Mouse (Mus musculus) kidney, postnatal 0 days (tissue): Measurements from ENCODE around the gene Igfn1. TPM values are rescaled to one million over a fixed set of nuclear protein-coding genes. Genes with fewer than 3 reads are reported as not detected.

Source experiments
- ATAC-seq: fragments of 200-750 bp; cut with Nextera tagmentation; replicated peaks from 2 replicates; pipeline ENCODE4 v1.8.0; 2017; ENCODE audit warnings: low read depth, moderate number of reproducible peaks, moderate TSS enrichment, moderate library complexity; ENCODE audit not compliant: low FRiP score
- DNase-seq: peaks from one replicate; pipeline ENCODE4 v3.0.0-alpha.2; 2016; ENCODE audit warnings: low spot score
- H3K27ac ChIP-seq: fragments of 300-500 bp; sonication (generic); 2 replicates; pipeline ENCODE4 v1.5.1; 2014; ENCODE audit warnings: mild to moderate bottlenecking
- H3K27me3 ChIP-seq: fragments of 300-500 bp; sonication (generic); 2 replicates; pipeline ENCODE4 v1.6.1; 2014; ENCODE audit warnings: low read length, mixed read lengths; ENCODE audit not compliant: insufficient read depth
- H3K36me3 ChIP-seq: fragments of 300-500 bp; sonication (generic); 2 replicates; pipeline ENCODE4 v1.6.1; 2014; ENCODE audit warnings: low read length, mixed read lengths; ENCODE audit not compliant: insufficient read depth
- H3K4me1 ChIP-seq: fragments of 300-500 bp; sonication (generic); replicated peaks from 2 replicates; pipeline ENCODE4 v1.6.1; 2014; ENCODE audit warnings: antibody characterized with exemption, low read length, mixed read lengths; ENCODE audit not compliant: insufficient read depth
- H3K4me2 ChIP-seq: fragments of 300-500 bp; sonication (generic); 2 replicates; pipeline ENCODE4 v1.6.1; 2014; ENCODE audit warnings: mild to moderate bottlenecking, low read length, moderate library complexity, mixed read lengths
- H3K4me3 ChIP-seq: fragments of 300-500 bp; sonication (generic); replicated peaks from 2 replicates; pipeline ENCODE4 v1.5.1; 2014; ENCODE audit warnings: low read depth, low read length
- H3K9ac ChIP-seq: fragments of 300-500 bp; sonication (generic); 2 replicates; pipeline ENCODE4 v1.6.1; 2014; ENCODE audit warnings: low read depth, low read length
- H3K9me3 ChIP-seq: fragments of 300-500 bp; sonication (generic); replicated peaks from 2 replicates; pipeline ENCODE4 v1.6.1; 2016; ENCODE audit warnings: low read length, inconsistent platforms, mixed read lengths
- CTCF ChIP-seq: IDR thresholded peaks from 2 replicates; pipeline ENCODE4 v1.5.1; 2016; ENCODE audit warnings: antibody characterized with exemption, low read depth, mild to moderate bottlenecking, moderate library complexity
- WGBS: fragments of 180-500 bp; shearing (Covaris S2); extraction: QIAGEN DNeasy Blood & Tissue Kit; methylation state at CpG from one replicate; pipeline ENCODE4 v1.1.7; 2014; 5-methylcytosine and 5-hydroxymethylcytosine counted together
- polyA plus RNA-seq: library from polyadenylated mRNA; unstranded; fragments of >200 nt; fragmentation: Nextera tagmentation; extraction: Ambion mirVana; gene quantifications from 2 replicates; pipeline ENCODE4 v1.2.1, GENCODE M21; 2015

Igfn1 gene
- polyA plus RNA-seq, 1 experiment from 2014 or later, result 0.25 TPM

GRCm38 (mm10) chr1:135929876-135930275 lies 76.3 kb downstream of the Igfn1 start:
- no peaks in the 10 kb centered on the region for H3K4me1 ChIP-seq
- TF ChIP-seq CTCF, result no peak
- no peaks in the 10 kb centered on the region for H3K27me3 ChIP-seq
- WGBS, result 61% methylated on average over 3 of the region's 3 CpGs
- no peaks in the 10 kb centered on the region for H3K36me3 ChIP-seq
- no peak for DNase-seq
- no peak overlapping the region for H3K27ac ChIP-seq
- H3K9me3 ChIP-seq, result no peaks in the 10 kb centered on the region
- no peak overlapping the region for H3K9ac ChIP-seq
- ATAC-seq, result no peak
- H3K4me2 ChIP-seq, result no peak overlapping the region
- H3K4me3 ChIP-seq, result no peak overlapping the region

GRCm38 (mm10) chr1:135925848-135926247 lies 80.3 kb downstream of the Igfn1 start:
- no peaks in the 10 kb centered on the region for H3K9me3 ChIP-seq
- no peaks in the 10 kb centered on the region for H3K27me3 ChIP-seq
- no peaks in the 10 kb centered on the region for H3K4me1 ChIP-seq
- no peak overlapping the region for H3K9ac ChIP-seq
- no peak for DNase-seq
- ATAC-seq, result no peak
- H3K36me3 ChIP-seq, result no peaks in the 10 kb centered on the region
- WGBS, result 67% methylated on average over 5 of the region's 5 CpGs
- no peak overlapping the region for H3K4me3 ChIP-seq
- no peak for TF ChIP-seq CTCF
- H3K4me2 ChIP-seq, result no peak overlapping the region
- H3K27ac ChIP-seq, result no peak overlapping the region

GRCm38 (mm10) chr1:135924377-135924994 lies 81.7 kb downstream of the Igfn1 start:
- no peak overlapping the region for H3K4me2 ChIP-seq
- H3K9ac ChIP-seq, result no peak overlapping the region
- 72% methylated on average over 5 of the region's 5 CpGs for WGBS
- no peak overlapping the region for H3K27ac ChIP-seq
- H3K4me1 ChIP-seq, result no peaks in the 10 kb centered on the region
- no peak for TF ChIP-seq CTCF
- peaks cover 11% of the 10 kb centered on the region; the same call in 1 of the 2 replicates for H3K27me3 ChIP-seq
- DNase-seq (no peak), ATAC-seq (no peak)
- no peaks in the 10 kb centered on the region for H3K9me3 ChIP-seq
- no peak overlapping the region for H3K4me3 ChIP-seq
- no peaks in the 10 kb centered on the region for H3K36me3 ChIP-seq

- WGBS, result 81% methylated on average over 7 of the region's 7 CpGs
- H3K4me1 ChIP-seq, result peaks cover 3% of the 10 kb centered on the region; the same call in 1 of the 2 replicates
- H3K36me3 ChIP-seq, result no peaks in the 10 kb centered on the region
- no peak overlapping the region for H3K27ac ChIP-seq
- TF ChIP-seq CTCF, result no peak
- no peak overlapping the region for H3K9ac ChIP-seq
- no peak overlapping the region for H3K4me3 ChIP-seq
- peaks cover 23% of the 10 kb centered on the region for H3K27me3 ChIP-seq
- ATAC-seq, result no peak
- no peak overlapping the region for H3K4me2 ChIP-seq
- H3K9me3 ChIP-seq, result no peaks in the 10 kb centered on the region
- DNase-seq, result no peak
Observed at GRCm38 (mm10) chr1:135923229-135923628, 82.9 kb downstream of the Igfn1 start.

- Histone ChIP-seq H3K4me3 (peak within 1 kb of the TSS; percentile 30; the same call in 1 of the 2 replicates), H3K27ac (no peak within 1 kb of the TSS), H3K4me1 (peaks cover 3% of the 10 kb centered on the region; the same call in 1 of the 2 replicates), H3K36me3 (no peaks in the 10 kb centered on the region), H3K9ac (no peak within 1 kb of the TSS), H3K9me3 (no peaks in the 10 kb centered on the region), H3K27me3 (peaks cover 38% of the 10 kb centered on the region), H3K4me2 (peak within 1 kb of the TSS; percentile 54)
- TF ChIP-seq CTCF, result no peak
- peak; percentile 57 for ATAC-seq
- under 1% methylated on average over 66 of the region's 67 CpGs for WGBS
- DNase-seq, result peak; percentile 25
Observed at GRCm38 (mm10) chr1:135918644-135919407, 87.3 kb downstream of the Igfn1 start, which contains the start of gene Pkp1. Gene Pkp1 (minus strand): TSS chr1:135919207.

- peaks cover 3% of the 10 kb centered on the region; the same call in 1 of the 2 replicates for H3K4me1 ChIP-seq
- no peak overlapping the region for H3K27ac ChIP-seq
- H3K4me2 ChIP-seq, result no peak overlapping the region
- DNase-seq, result peak; percentile 7
- no peak overlapping the region for H3K4me3 ChIP-seq
- H3K9me3 ChIP-seq, result no peaks in the 10 kb centered on the region
- no peak for TF ChIP-seq CTCF
- H3K27me3 ChIP-seq, result peaks cover 38% of the 10 kb centered on the region
- ATAC-seq, result no peak
- H3K36me3 ChIP-seq, result no peaks in the 10 kb centered on the region
- 14% methylated on average over 5 of the region's 5 CpGs for WGBS
- no peak overlapping the region for H3K9ac ChIP-seq
Observed at GRCm38 (mm10) chr1:135917206-135917605, 88.9 kb downstream of the Igfn1 start.
